Mouse (Mus musculus) lung, embryonic 15.5 days (tissue): ENCODE data around the gene Dnajb14. TPM values are rescaled to one million over a fixed set of nuclear protein-coding genes. Genes with fewer than 3 reads are reported as not detected.

Experiments
- ATAC-seq: fragments of 200-750 bp; cut with Nextera tagmentation; 2 replicates; pipeline ENCODE4 v1.8.0; 2017; ENCODE audit warnings: moderate number of reproducible peaks, borderline replicate concordance; ENCODE audit not compliant: low FRiP score, low TSS enrichment; ENCODE audit errors: extremely low read depth
- H3K27ac ChIP-seq: fragments of 300-500 bp; sonication (generic); 2 replicates; pipeline ENCODE4 v1.5.1; 2015; ENCODE audit warnings: moderate library complexity, mild to moderate bottlenecking, inconsistent platforms
- H3K27me3 ChIP-seq: fragments of 300-500 bp; sonication (generic); 2 replicates; pipeline ENCODE4 v1.6.1; 2015; ENCODE audit warnings: inconsistent platforms
- H3K36me3 ChIP-seq: fragments of 300-500 bp; sonication (generic); 2 replicates; pipeline ENCODE4 v1.6.1; 2015; ENCODE audit warnings: inconsistent platforms
- H3K4me1 ChIP-seq: fragments of 300-500 bp; sonication (generic); 2 replicates; pipeline ENCODE4 v1.6.1; 2015; ENCODE audit warnings: inconsistent platforms
- H3K4me2 ChIP-seq: fragments of 300-500 bp; sonication (generic); 2 replicates; pipeline ENCODE4 v1.6.1; 2015; ENCODE audit warnings: inconsistent platforms, mild to moderate bottlenecking, moderate library complexity
- H3K4me3 ChIP-seq: fragments of 300-500 bp; sonication (generic); 2 replicates; pipeline ENCODE4 v1.5.1; 2015; ENCODE audit warnings: mild to moderate bottlenecking, inconsistent platforms
- H3K9ac ChIP-seq: fragments of 300-500 bp; sonication (generic); 2 replicates; pipeline ENCODE4 v1.6.1; 2015; ENCODE audit warnings: inconsistent platforms
- H3K9me3 ChIP-seq: fragments of 300-500 bp; sonication (generic); 2 replicates; pipeline ENCODE4 v1.6.1; 2016; ENCODE audit warnings: inconsistent platforms
- WGBS: fragments of 180-500 bp; shearing (Covaris S2); methylation state at CpG from one replicate; pipeline ENCODE4 v1.1.7; 2015; 5-methylcytosine and 5-hydroxymethylcytosine counted together
- polyA plus RNA-seq: library from polyadenylated mRNA; unstranded; fragments of >200 nt; fragmentation: Nextera tagmentation; extraction: Ambion mirVana; gene quantifications from 2 replicates; pipeline ENCODE4 v1.2.1, GENCODE M21; 2015

Gene Dnajb14
- polyA plus RNA-seq, 1 experiment from 2014 or later = 10.3 TPM

DNA sequence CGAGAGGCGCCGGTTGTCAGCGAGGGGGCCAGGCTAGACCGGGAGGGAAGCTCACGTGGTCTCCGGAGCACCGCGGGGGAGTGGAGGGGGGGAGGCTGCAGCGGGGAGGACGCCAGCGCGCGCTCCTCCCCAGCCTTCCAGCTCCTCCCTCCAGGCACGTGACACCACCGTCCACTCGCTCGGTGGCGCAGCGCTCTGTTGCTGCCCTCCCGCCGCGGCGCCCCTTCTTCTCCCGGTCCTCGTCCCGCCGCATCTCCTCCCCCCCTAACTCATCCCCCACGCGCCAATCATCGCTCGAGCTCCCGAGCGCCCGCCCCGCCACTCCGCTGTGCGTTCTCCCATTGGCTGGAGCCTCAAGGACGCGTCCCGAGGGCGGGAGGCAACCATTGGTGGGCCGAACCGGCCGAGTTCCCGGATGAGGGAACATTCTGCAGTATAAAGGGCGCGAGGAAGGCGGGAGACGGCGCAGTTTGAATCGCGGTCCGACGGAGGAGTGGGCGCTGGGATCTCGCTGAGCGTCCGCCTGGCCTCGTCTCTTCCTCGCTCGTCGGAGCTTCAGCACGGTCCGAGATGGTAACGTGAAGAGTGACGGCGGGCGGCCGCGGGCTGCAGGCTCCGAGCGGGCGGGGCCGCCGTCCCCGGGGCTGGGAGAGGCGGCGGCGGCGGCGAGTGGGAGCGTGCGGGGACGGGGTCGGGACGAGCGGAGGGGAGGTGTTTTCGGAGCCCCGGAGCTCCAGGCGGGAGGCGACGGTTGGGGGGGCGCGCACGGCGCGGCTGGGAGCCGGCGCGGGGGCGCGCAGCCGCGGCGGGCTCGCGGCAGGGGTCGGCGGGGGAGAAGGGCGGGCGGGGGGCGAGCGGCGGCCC, 3.1 kb upstream of the Dnajb14 start, which contains the start of gene H2afz:
Gene H2afz (plus strand): TSS at position 364 of the 864 bp plus-strand sequence.
- Histone ChIP-seq H3K36me3 (0 out of 2 replicates have a peak, but pooled peaks cover 4% of the 10 kb centered on the region), H3K4me2 (peak within 1 kb of the TSS; percentile 65), H3K27me3 (no peaks in the 10 kb centered on the region), H3K27ac (peak within 1 kb of the TSS; percentile 98), H3K4me1 (peaks cover 31% of the 10 kb centered on the region), H3K9ac (peak within 1 kb of the TSS; percentile 94), H3K4me3 (peak within 1 kb of the TSS; percentile 87), H3K9me3 (no peaks in the 10 kb centered on the region)
- ATAC-seq = peak; percentile 93
- 1% methylated on average over 82 of the region's 115 CpGs for WGBS

- ATAC-seq = peak; percentile 36
- Histone ChIP-seq H3K4me1 (peaks cover 28% of the 10 kb centered on the region), H3K9me3 (no peaks in the 10 kb centered on the region), H3K27me3 (no peaks in the 10 kb centered on the region), H3K4me3 (peak overlapping the region; percentile 87), H3K36me3 (0 out of 2 replicates have a peak, but pooled peaks cover 4% of the 10 kb centered on the region), H3K27ac (peak overlapping the region; percentile 98), H3K9ac (peak overlapping the region; percentile 94), H3K4me2 (peak overlapping the region; percentile 48)
- under 1% methylated on average over 73 of the region's 74 CpGs for WGBS
These were observed 2.2 kb upstream of the Dnajb14 start for GRCm38 (mm10) chr3:137864988-137865982.

DNA sequence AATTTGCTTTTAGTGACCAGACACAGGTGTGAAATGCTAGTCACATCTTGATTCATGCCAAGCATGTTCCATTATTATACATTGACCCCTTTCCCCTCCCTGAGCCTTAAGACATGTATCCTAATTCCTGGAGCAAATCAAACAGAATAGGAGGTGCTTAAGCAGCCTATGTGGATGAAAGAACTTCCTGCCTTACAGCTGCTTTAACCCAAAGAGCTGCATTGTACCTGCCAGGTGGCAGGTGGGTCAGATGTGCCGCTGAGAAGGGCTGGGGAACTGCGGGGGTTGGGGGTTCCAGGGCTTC, 390 bp upstream of the Dnajb14 start:
- ATAC-seq = no peak
- WGBS = 0% methylated on average over 2 of the region's 2 CpGs
- peak overlapping the region; percentile 86 for H3K4me3 ChIP-seq
- H3K27ac ChIP-seq = peak overlapping the region; percentile 100
- no peaks in the 10 kb centered on the region for H3K9me3 ChIP-seq
- H3K4me1 ChIP-seq = peaks cover 18% of the 10 kb centered on the region
- H3K4me2 ChIP-seq = peak overlapping the region; percentile 88
- H3K9ac ChIP-seq = peak overlapping the region; percentile 98
- no peaks in the 10 kb centered on the region for H3K27me3 ChIP-seq
- 0 out of 2 replicates have a peak, but pooled peaks cover 4% of the 10 kb centered on the region for H3K36me3 ChIP-seq

DNA sequence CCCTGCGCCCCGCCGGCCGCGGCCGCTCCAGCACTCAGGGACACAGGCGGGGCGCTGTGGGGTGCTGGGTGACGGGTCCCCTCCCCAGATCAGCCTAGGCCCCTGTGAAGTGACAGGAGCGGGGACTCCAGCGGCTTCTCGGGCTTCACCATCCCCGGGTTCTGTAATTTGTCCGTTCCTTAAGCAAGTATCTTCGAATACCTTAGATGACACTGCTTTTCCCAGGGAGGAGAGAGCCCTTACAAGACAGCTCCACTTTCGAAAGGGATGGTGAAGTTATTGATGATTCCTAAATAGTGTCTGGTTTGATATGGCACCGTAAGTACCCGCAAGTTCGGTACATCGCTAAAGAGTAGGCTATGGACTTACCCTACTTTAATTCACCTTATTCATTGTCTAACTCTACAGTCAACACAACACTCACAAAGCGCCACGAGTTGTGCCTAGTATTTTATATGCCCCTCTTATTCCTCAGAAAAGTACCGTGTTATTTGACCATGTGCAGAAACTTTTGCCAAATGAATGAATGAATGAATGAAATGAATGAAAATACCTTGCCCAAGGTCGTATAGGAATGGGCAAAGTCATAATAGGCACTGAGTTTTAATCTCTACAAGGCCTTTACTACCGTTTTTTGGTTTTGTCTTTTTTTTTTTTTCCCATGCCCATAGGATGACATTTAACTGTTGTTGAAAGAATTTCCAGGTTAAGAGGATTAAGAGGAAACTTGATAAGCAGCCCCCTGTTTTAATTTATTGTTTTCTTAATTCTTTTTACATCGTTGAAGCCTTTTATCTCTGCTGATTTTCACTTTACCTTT, 829 bp downstream of the Dnajb14 start:
- H3K27ac ChIP-seq = peak overlapping the region; percentile 100
- 3% methylated on average over 26 of the region's 26 CpGs for WGBS
- no peaks in the 10 kb centered on the region for H3K9me3 ChIP-seq
- H3K36me3 ChIP-seq = 0 out of 2 replicates have a peak, but pooled peaks cover 4% of the 10 kb centered on the region
- H3K4me2 ChIP-seq = peak overlapping the region; percentile 88
- H3K27me3 ChIP-seq = no peaks in the 10 kb centered on the region
- peak overlapping the region; percentile 86 for H3K4me3 ChIP-seq
- 0 out of 2 replicates have a peak, but pooled peaks have one; percentile 9 for ATAC-seq
- H3K9ac ChIP-seq = peak overlapping the region; percentile 98
- H3K4me1 ChIP-seq = peaks cover 15% of the 10 kb centered on the region

DNA sequence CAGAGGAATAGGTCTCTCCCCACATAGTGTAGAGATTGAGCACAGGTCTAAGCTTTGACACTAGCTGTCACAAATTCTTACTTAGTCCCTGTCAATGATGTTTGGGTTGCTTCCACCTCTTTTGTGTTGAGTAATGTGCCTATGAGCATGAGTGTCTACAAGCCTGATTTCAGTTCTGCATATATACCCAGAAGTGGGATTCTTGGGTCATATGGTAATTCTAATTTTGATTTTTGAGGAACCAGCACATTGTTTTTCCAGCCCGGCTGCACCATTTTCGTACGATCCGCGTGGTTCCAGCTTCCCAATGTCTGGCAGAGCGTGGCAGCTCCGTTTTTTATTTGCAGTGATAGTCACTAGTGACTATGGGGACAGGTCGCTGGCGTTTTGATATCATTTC, 1.9 kb downstream of the Dnajb14 start:
- Histone ChIP-seq H3K36me3 (0 out of 2 replicates have a peak, but pooled peaks cover 4% of the 10 kb centered on the region), H3K4me2 (no peak overlapping the region), H3K27ac (no peak overlapping the region), H3K9me3 (no peaks in the 10 kb centered on the region), H3K4me3 (no peak overlapping the region), H3K27me3 (no peaks in the 10 kb centered on the region), H3K4me1 (peaks cover 11% of the 10 kb centered on the region), H3K9ac (no peak overlapping the region)
- 89% methylated on average over 9 of the region's 9 CpGs for WGBS
- no peak for ATAC-seq

- H3K4me2 ChIP-seq = no peak overlapping the region
- no peak overlapping the region for H3K27ac ChIP-seq
- WGBS = 64% methylated on average over 3 of the region's 3 CpGs
- H3K4me3 ChIP-seq = no peak overlapping the region
- ATAC-seq = no peak
- no peak overlapping the region for H3K9ac ChIP-seq
- H3K36me3 ChIP-seq = no peaks in the 10 kb centered on the region
- H3K27me3 ChIP-seq = no peaks in the 10 kb centered on the region
- no peaks in the 10 kb centered on the region for H3K9me3 ChIP-seq
- no peaks in the 10 kb centered on the region for H3K4me1 ChIP-seq
These were observed 11.8 kb downstream of the Dnajb14 start for GRCm38 (mm10) chr3:137879313-137879712.

GRCm38 (mm10) chr3:137880109-137880748, 12.8 kb downstream of the Dnajb14 start:
- 48% methylated on average over 4 of the region's 4 CpGs for WGBS
- Histone ChIP-seq H3K27me3 (no peaks in the 10 kb centered on the region), H3K36me3 (no peaks in the 10 kb centered on the region), H3K27ac (no peak overlapping the region), H3K4me2 (no peak overlapping the region), H3K9me3 (no peaks in the 10 kb centered on the region), H3K4me1 (no peaks in the 10 kb centered on the region), H3K4me3 (no peak overlapping the region), H3K9ac (no peak overlapping the region)
- ATAC-seq = no peak

DNA sequence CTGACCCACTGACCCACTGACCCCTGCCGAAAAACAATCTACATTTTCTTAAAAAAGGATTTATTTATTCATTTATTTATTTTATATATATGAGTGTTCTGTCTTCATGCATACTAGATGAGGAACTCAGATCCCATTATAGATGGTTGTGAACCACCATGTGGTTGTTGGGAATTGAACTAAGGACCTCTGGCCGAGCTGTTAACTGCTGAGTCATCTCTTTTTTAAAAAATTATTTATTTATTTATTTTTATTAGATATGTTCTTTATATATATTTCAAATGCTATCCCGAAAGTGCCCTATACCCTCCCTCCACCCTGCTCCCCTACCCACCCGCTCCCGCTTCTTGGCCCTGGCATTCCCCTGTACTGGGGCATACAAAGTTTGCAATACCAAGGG, 13.6 kb downstream of the Dnajb14 start:
- Histone ChIP-seq H3K4me2 (no peak overlapping the region), H3K9ac (no peak overlapping the region), H3K4me1 (no peaks in the 10 kb centered on the region), H3K36me3 (no peaks in the 10 kb centered on the region), H3K27ac (no peak overlapping the region), H3K4me3 (no peak overlapping the region), H3K27me3 (no peaks in the 10 kb centered on the region), H3K9me3 (no peaks in the 10 kb centered on the region)
- WGBS = 89% methylated on average over 5 of the region's 5 CpGs
- no peak for ATAC-seq

DNA sequence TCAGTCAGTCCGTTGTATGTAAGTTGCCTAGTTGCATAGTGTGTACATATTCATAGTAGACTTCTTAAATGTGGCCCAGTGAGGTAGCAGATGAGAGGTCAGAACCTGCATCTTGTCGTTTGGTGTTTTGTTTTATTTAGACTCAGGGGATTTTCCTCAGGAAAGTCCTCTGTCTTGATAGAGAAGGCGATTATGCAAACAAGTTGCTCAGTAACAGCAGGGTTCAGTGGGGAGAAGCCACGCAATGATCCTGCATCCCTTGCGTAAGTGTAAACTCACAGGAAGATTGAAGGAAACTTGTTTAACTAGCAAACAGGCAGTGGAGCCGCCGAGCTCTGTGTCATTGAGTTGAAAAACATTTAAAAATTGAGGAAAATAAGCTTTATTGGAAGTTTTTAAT, 20.5 kb downstream of the Dnajb14 start:
- H3K36me3 ChIP-seq = peaks cover 15% of the 10 kb centered on the region; the same call in 1 of the 2 replicates
- no peaks in the 10 kb centered on the region for H3K4me1 ChIP-seq
- no peak overlapping the region for H3K4me3 ChIP-seq
- no peak for ATAC-seq
- H3K27ac ChIP-seq = no peak overlapping the region
- no peaks in the 10 kb centered on the region for H3K27me3 ChIP-seq
- 75% methylated on average over 7 of the region's 7 CpGs for WGBS
- no peak overlapping the region for H3K4me2 ChIP-seq
- H3K9me3 ChIP-seq = no peaks in the 10 kb centered on the region
- no peak overlapping the region for H3K9ac ChIP-seq

- Histone ChIP-seq H3K27ac (no peak overlapping the region), H3K4me1 (no peaks in the 10 kb centered on the region), H3K4me2 (no peak overlapping the region), H3K27me3 (no peaks in the 10 kb centered on the region), H3K4me3 (no peak overlapping the region), H3K9ac (no peak overlapping the region), H3K36me3 (peaks cover 23% of the 10 kb centered on the region), H3K9me3 (no peaks in the 10 kb centered on the region)
- WGBS = 48% methylated on average over 3 of the region's 3 CpGs
- ATAC-seq = peak; percentile 65; the same call in 1 of the 2 replicates
These were observed 23.6 kb downstream of the Dnajb14 start for GRCm38 (mm10) chr3:137891089-137891488.

- Histone ChIP-seq H3K4me1 (no peaks in the 10 kb centered on the region), H3K4me2 (no peak overlapping the region), H3K36me3 (peaks cover 23% of the 10 kb centered on the region), H3K27ac (no peak overlapping the region), H3K9me3 (no peaks in the 10 kb centered on the region), H3K4me3 (no peak overlapping the region), H3K27me3 (no peaks in the 10 kb centered on the region), H3K9ac (no peak overlapping the region)
- WGBS = 97% methylated on average over 4 of the region's 4 CpGs
- ATAC-seq = no peak
These were observed 24.6 kb downstream of the Dnajb14 start for GRCm38 (mm10) chr3:137892118-137892517.
